Mouse (Mus musculus): ENCODE results near the gene Ptpre. TPM values are rescaled to one million over a fixed set of nuclear protein-coding genes. Genes with fewer than 3 reads are reported as not detected.
A peak's percentile ranks its signal among the peaks of the same experiment; 100 is the strongest.
"Not testable (repeated sequence)": the region's sequence is repeated elsewhere in the genome, so short reads cannot be mapped to it uniquely, and the experiment has no call there.

Ptpre gene
- polyA plus RNA-seq, 1 experiment: 21.2 TPM

- Histone ChIP-seq H3K4me3 (replicated peaks; ENCODE audit: insufficient read depth, low read depth, low read length) (no peak overlapping the region), H3K27ac (ENCODE audit: insufficient read depth, low read length) (no peak overlapping the region), H3K4me1 (ENCODE audit: control insufficient read depth, insufficient read depth, low read length) (no peaks in the 10 kb centered on the region; the same call in 1 of the 2 replicates), H3K27me3 (ENCODE audit: control insufficient read depth, insufficient read depth, low read length) (no peaks in the 10 kb centered on the region)
- 93% methylated on average over 5 of the region's 5 CpGs for WGBS
- DNase-seq: no peak
- TF ChIP-seq CTCF (IDR thresholded peaks at IDR 0.05; ENCODE audit: borderline replicate concordance, insufficient read depth, low read depth, low read length) (no peak), POLR2A (IDR thresholded peaks at IDR 0.05; ENCODE audit: borderline replicate concordance, insufficient read depth, low read length) (no peak)
Observed at GRCm38 (mm10) chr7:135694796-135695195, 157.5 kb downstream of the Ptpre start.

- no peaks in the 10 kb centered on the region for H3K27me3 ChIP-seq (ENCODE audit: control insufficient read depth, insufficient read depth, low read length)
- no peak overlapping the region for H3K27ac ChIP-seq (ENCODE audit: insufficient read depth, low read length)
- TF ChIP-seq CTCF (IDR thresholded peaks at IDR 0.05; ENCODE audit: borderline replicate concordance, insufficient read depth, low read depth, low read length): no peak
- no peak for DNase-seq
- no peaks in the 10 kb centered on the region; the same call in 1 of the 2 replicates for H3K4me1 ChIP-seq (ENCODE audit: control insufficient read depth, insufficient read depth, low read length)
- 58% methylated on average over 4 of the region's 4 CpGs for WGBS
- H3K4me3 ChIP-seq (replicated peaks; ENCODE audit: insufficient read depth, low read depth, low read length): no peak overlapping the region
Observed at GRCm38 (mm10) chr7:135696127-135696526, 158.8 kb downstream of the Ptpre start.

- peak in 1 of 2 experiments; percentile 25 for DNase-seq
- H3K4me1 ChIP-seq (ENCODE audit: control insufficient read depth, insufficient read depth, low read length): not testable (repeated sequence)
- WGBS: 74% methylated on average over 5 of the region's 5 CpGs
Observed at GRCm38 (mm10) chr7:135697021-135697740, 159.9 kb downstream of the Ptpre start.

GRCm38 (mm10) chr7:135698362-135698761, 161.1 kb downstream of the Ptpre start:
- Histone ChIP-seq H3K4me1 (ENCODE audit: control insufficient read depth, insufficient read depth, low read length) (no peaks in the 10 kb centered on the region; the same call in 1 of the 2 replicates), H3K27me3 (ENCODE audit: control insufficient read depth, insufficient read depth, low read length) (no peaks in the 10 kb centered on the region), H3K4me3 (replicated peaks; ENCODE audit: insufficient read depth, low read depth, low read length) (no peak overlapping the region), H3K27ac (ENCODE audit: insufficient read depth, low read length) (no peak overlapping the region)
- 98% methylated on average over 2 of the region's 2 CpGs for WGBS
- TF ChIP-seq CTCF (IDR thresholded peaks at IDR 0.05; ENCODE audit: borderline replicate concordance, insufficient read depth, low read depth, low read length): no peak
- DNase-seq: no peak

More at GRCm38 (mm10) chr7:135697021-135697740, 159.9 kb downstream of the Ptpre start:
- not testable (repeated sequence) for H3K27me3 ChIP-seq (ENCODE audit: control insufficient read depth, insufficient read depth, low read length); H3K4me3 ChIP-seq (replicated peaks; ENCODE audit: insufficient read depth, low read depth, low read length); H3K27ac ChIP-seq (ENCODE audit: insufficient read depth, low read length)

GRCm38 (mm10) chr7:135699351-135699750, 162.1 kb downstream of the Ptpre start:
- H3K4me1 ChIP-seq (ENCODE audit: control insufficient read depth, insufficient read depth, low read length); H3K4me3 ChIP-seq (replicated peaks; ENCODE audit: insufficient read depth, low read depth, low read length); DNase-seq; H3K27ac ChIP-seq (ENCODE audit: insufficient read depth, low read length); H3K27me3 ChIP-seq (ENCODE audit: control insufficient read depth, insufficient read depth, low read length): not testable (repeated sequence)
- WGBS: 32% methylated on average over 6 of the region's 6 CpGs

- no peaks in the 10 kb centered on the region for H3K27me3 ChIP-seq (ENCODE audit: control insufficient read depth, insufficient read depth, low read length)
- H3K4me3 ChIP-seq (replicated peaks; ENCODE audit: insufficient read depth, low read depth, low read length): no peak overlapping the region
Observed at GRCm38 (mm10) chr7:135703600-135704148, 166.4 kb downstream of the Ptpre start.

GRCm38 (mm10) chr7:135704251-135704650, 167.0 kb downstream of the Ptpre start:
- H3K4me3 ChIP-seq (replicated peaks; ENCODE audit: insufficient read depth, low read depth, low read length): no peak overlapping the region
- H3K27ac ChIP-seq (ENCODE audit: insufficient read depth, low read length): no peak overlapping the region
- no peaks in the 10 kb centered on the region for H3K27me3 ChIP-seq (ENCODE audit: control insufficient read depth, insufficient read depth, low read length)
- WGBS: 98% methylated on average over 8 of the region's 8 CpGs
- H3K4me1 ChIP-seq (ENCODE audit: control insufficient read depth, insufficient read depth, low read length): no peaks in the 10 kb centered on the region
- TF ChIP-seq CTCF (IDR thresholded peaks at IDR 0.05; ENCODE audit: borderline replicate concordance, insufficient read depth, low read depth, low read length) (no peak), POLR2A (IDR thresholded peaks at IDR 0.05; ENCODE audit: borderline replicate concordance, insufficient read depth, low read length) (no peak)
- no peak for DNase-seq

More at GRCm38 (mm10) chr7:135703600-135704148, 166.4 kb downstream of the Ptpre start:
- no peak for TF ChIP-seq CTCF (IDR thresholded peaks at IDR 0.05; ENCODE audit: borderline replicate concordance, insufficient read depth, low read depth, low read length)
- no peak for TF ChIP-seq POLR2A (IDR thresholded peaks at IDR 0.05; ENCODE audit: borderline replicate concordance, insufficient read depth, low read length)
- no peaks in the 10 kb centered on the region for H3K4me1 ChIP-seq (ENCODE audit: control insufficient read depth, insufficient read depth, low read length)
- WGBS: 94% methylated on average over 9 of the region's 9 CpGs
- H3K27ac ChIP-seq (ENCODE audit: insufficient read depth, low read length): no peak overlapping the region
- DNase-seq: no peak

GRCm38 (mm10) chr7:135705083-135705482, 167.8 kb downstream of the Ptpre start:
- H3K27me3 ChIP-seq (ENCODE audit: control insufficient read depth, insufficient read depth, low read length): no peaks in the 10 kb centered on the region
- WGBS: 93% methylated on average over 1 of the region's 1 CpGs
- no peak for DNase-seq
- no peak overlapping the region for H3K4me3 ChIP-seq (replicated peaks; ENCODE audit: insufficient read depth, low read depth, low read length)
- H3K27ac ChIP-seq (ENCODE audit: insufficient read depth, low read length): no peak overlapping the region
- no peaks in the 10 kb centered on the region for H3K4me1 ChIP-seq (ENCODE audit: control insufficient read depth, insufficient read depth, low read length)
- TF ChIP-seq POLR2A (IDR thresholded peaks at IDR 0.05; ENCODE audit: borderline replicate concordance, insufficient read depth, low read length) (no peak), CTCF (IDR thresholded peaks at IDR 0.05; ENCODE audit: borderline replicate concordance, insufficient read depth, low read depth, low read length) (no peak)
